In the genomic region with DNA sequence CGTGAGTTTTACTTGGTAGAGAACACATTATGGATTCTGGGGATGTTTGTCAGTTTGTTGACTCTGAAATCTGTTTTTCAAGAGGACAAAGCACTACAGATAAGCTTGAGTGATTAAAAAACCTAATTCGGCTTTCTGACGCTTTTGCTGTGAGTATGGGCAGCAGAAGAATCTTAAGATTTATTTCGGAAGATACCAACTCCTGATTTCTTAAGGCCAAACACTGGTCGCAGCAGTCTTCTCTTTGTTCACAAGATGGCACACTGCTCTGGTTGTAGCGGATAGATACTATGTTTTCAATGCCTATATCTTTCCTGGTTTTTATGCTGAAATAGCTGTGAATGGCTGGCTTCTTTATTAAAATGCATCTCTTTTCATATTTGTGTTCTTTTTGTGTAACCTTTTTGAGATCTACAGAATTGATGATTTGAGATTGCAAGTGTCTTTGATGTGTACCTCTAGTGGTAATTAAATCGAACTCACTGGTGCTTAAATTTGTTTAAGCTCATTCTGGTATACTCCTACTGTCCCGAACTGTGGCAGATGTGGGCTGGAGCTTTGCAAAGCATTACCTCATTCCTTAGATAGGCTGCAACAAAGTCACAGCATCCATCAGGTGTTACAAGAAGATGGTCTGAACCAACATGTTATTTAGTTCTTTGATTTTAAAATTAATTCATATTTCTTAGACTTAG, we compare ENCODE assay signal across 8 mouse cellular contexts. TPM values are rescaled to one million over a fixed set of nuclear protein-coding genes. Genes with fewer than 3 reads are reported as not detected.
DNase-seq lines count a peak whose midpoint lies in the region; ATAC-seq and TF ChIP-seq lines count a peak whose summit lies in the region.

No protein-coding gene starts in this region.

- TF ChIP-seq CTCF in liver, embryonic 14.5 days (IDR thresholded peaks at IDR 0.05; ENCODE audit: low read depth): no peak

- H3K27me3 ChIP-seq in liver, embryonic 11.5 days (replicated peaks; ENCODE audit: control insufficient read depth, insufficient read depth, low read length): no peaks in the 10 kb centered on the region
- no peaks in the 10 kb centered on the region for H3K27me3 ChIP-seq in forebrain, embryonic 14.5 days (replicated peaks; ENCODE audit: control insufficient read depth, insufficient read depth, low read length)
- no peaks in the 10 kb centered on the region for H3K27me3 ChIP-seq in liver, embryonic 14.5 days (ENCODE audit: control insufficient read depth, insufficient read depth, low read length)

- H3K36me3 ChIP-seq in liver, embryonic 11.5 days (ENCODE audit: control insufficient read depth, insufficient read depth, low read length): no peaks in the 10 kb centered on the region
- no peaks in the 10 kb centered on the region for H3K36me3 ChIP-seq in forebrain, embryonic 14.5 days (ENCODE audit: control insufficient read depth, insufficient read depth, low read length)
- H3K36me3 ChIP-seq in liver, embryonic 14.5 days (replicated peaks; ENCODE audit: control insufficient read depth, insufficient read depth, low read depth): no peaks in the 10 kb centered on the region

- peak overlapping the region; percentile 88 for H3K9ac ChIP-seq in liver, embryonic 11.5 days (ENCODE audit: low read depth, low read length)
- H3K9ac ChIP-seq in forebrain, embryonic 14.5 days (ENCODE audit: low read length): peak overlapping the region; percentile 95
- peak overlapping the region; percentile 99 for H3K9ac ChIP-seq in liver, embryonic 14.5 days (replicated peaks)

- ATAC-seq in liver, embryonic 11.5 days (replicated peaks; ENCODE audit: low FRiP score): no peak
- peak; percentile 37; the same call in 1 of the 2 replicates for ATAC-seq in forebrain, embryonic 14.5 days
- ATAC-seq in liver, embryonic 14.5 days (ENCODE audit: insufficient read depth): no peak
- ATAC-seq in inflammation-experienced regulatory T-cells, adult 6 months: no peak

- DNase-seq in liver, embryonic 11.5 days (ENCODE audit: low spot score): no peak
- DNase-seq in liver: no peak
- peak; percentile 82 for DNase-seq in brain, adult 2 months (ENCODE audit: low read depth, low spot score)
- peak; percentile 80 for DNase-seq in forebrain, embryonic 14.5 days (ENCODE audit: low spot score)
- peak in 1 of 3 experiments; percentile 24 for DNase-seq in liver, embryonic 14.5 days (ENCODE audit: low read depth in 3 of 3, low spot score in 3 of 3)
- no peak for DNase-seq in spleen, postnatal 10 days (ENCODE audit: low spot score in 2 of 2)
- DNase-seq in adrenal gland, postnatal 36 days: no peak

- H3K27ac ChIP-seq in liver, embryonic 11.5 days (ENCODE audit: low read depth, low read length): no peak overlapping the region
- H3K27ac ChIP-seq in forebrain, embryonic 14.5 days (ENCODE audit: low read depth, low read length): peak overlapping the region; percentile 97
- H3K27ac ChIP-seq in liver, embryonic 14.5 days: peak overlapping the region; percentile 96

- TF ChIP-seq EP300 in liver, embryonic 14.5 days (IDR thresholded peaks at IDR 0.05; ENCODE audit: low read depth): no peak

- peaks cover 3% of the 10 kb centered on the region for H3K4me1 ChIP-seq in liver, embryonic 11.5 days (replicated peaks; ENCODE audit: control insufficient read depth, insufficient read depth, low read length)
- peaks cover 19% of the 10 kb centered on the region for H3K4me1 ChIP-seq in forebrain, embryonic 14.5 days (ENCODE audit: control insufficient read depth, insufficient read depth, low read length)
- peaks cover 6 to 7% of the 10 kb centered on the region in 2 experiments; a peak in 3 of 4 replicates for H3K4me1 ChIP-seq in liver, embryonic 14.5 days (replicated peaks; ENCODE audit: control insufficient read depth in 2 of 2, insufficient read depth in 2 of 2, low read length in 1 of 2)

- 27% methylated on average over 8 of the region's 8 CpGs for WGBS in liver, embryonic 11.5 days
- WGBS in forebrain, embryonic 14.5 days: 1% methylated on average over 8 of the region's 8 CpGs
- WGBS in liver, embryonic 14.5 days (ENCODE audit: insufficient replicate concordance): 23% methylated on average over 8 of the region's 8 CpGs

- H3K4me2 ChIP-seq in liver, embryonic 11.5 days: peak overlapping the region; percentile 76
- peak overlapping the region; percentile 52 for H3K4me2 ChIP-seq in forebrain, embryonic 14.5 days (ENCODE audit: low read length)
- peak overlapping the region; percentile 82 for H3K4me2 ChIP-seq in liver, embryonic 14.5 days (ENCODE audit: low read depth)

- H3K4me3 ChIP-seq in liver, embryonic 11.5 days (ENCODE audit: low read depth, low read length): peak overlapping the region; percentile 75
- peak overlapping the region; percentile 74 for H3K4me3 ChIP-seq in forebrain, embryonic 14.5 days (ENCODE audit: low read depth, low read length)
- peak overlapping the region; percentile 74 to 93 for H3K4me3 ChIP-seq in liver, embryonic 14.5 days (ENCODE audit: insufficient read depth in 1 of 2, low read depth in 2 of 2, low read length in 2 of 2)

- no peaks in the 10 kb centered on the region for H3K9me3 ChIP-seq in liver, embryonic 11.5 days (ENCODE audit: control insufficient read depth, low read length)
- H3K9me3 ChIP-seq in forebrain, embryonic 14.5 days (replicated peaks; ENCODE audit: control insufficient read depth, low read length): no peaks in the 10 kb centered on the region
- no peaks in the 10 kb centered on the region for H3K9me3 ChIP-seq in liver, embryonic 14.5 days (ENCODE audit: control insufficient read depth, low read length)

RNA-seq across cellular contexts. Expression of a gene that starts 1.2 kb away (rescaled TPM):
- polyA plus RNA-seq in liver, embryonic 11.5 days (2014; fragmentation: Nextera tagmentation; extraction: Ambion mirVana): 29.1 and 31.6 TPM in 2 replicates
- polyA plus RNA-seq in forebrain, embryonic 14.5 days (2014; fragmentation: Nextera tagmentation; extraction: Ambion mirVana): 184 and 217 TPM in 2 replicates
- 6.0 and 9.8 TPM in 2 replicates for polyA plus RNA-seq in liver, embryonic 14.5 days (2012; rRNA removed)
- 18.1 and 19.6 TPM in 2 replicates for polyA plus RNA-seq in liver, embryonic 14.5 days (2014; fragmentation: Nextera tagmentation; extraction: Ambion mirVana)
- 10 to 100 TPM in 2 of 3 experiments, 1 to 10 TPM in 1; 4.7 to 13.2 (median 10.3) TPM for polyA plus RNA-seq in inflammation-experienced regulatory T-cells, adult 6 months (2017; shearing (Covaris generic))
- total RNA-seq in adrenal gland, postnatal 36 days (2021): 10 to 100 TPM; 33.3 to 38.1 TPM

Comparison
In these comparisons a context has a peak if more than half of its experiments do, and no peak if none do; other contexts are left out.
1. DNase-seq: peak in brain, adult 2 months (single experiment) and forebrain, embryonic 14.5 days (single experiment); none in liver, embryonic 11.5 days (single experiment), liver (single experiment), spleen, postnatal 10 days (0 of 2) and adrenal gland, postnatal 36 days (0 of 2).
2. Peak in every context shown above with its lines, with median percentiles within 50 percentile points of each other: H3K4me2 ChIP-seq, H3K4me3 ChIP-seq and H3K9ac ChIP-seq.